11 mouse cellular contexts compared by ENCODE assay signal in the genomic region with DNA sequence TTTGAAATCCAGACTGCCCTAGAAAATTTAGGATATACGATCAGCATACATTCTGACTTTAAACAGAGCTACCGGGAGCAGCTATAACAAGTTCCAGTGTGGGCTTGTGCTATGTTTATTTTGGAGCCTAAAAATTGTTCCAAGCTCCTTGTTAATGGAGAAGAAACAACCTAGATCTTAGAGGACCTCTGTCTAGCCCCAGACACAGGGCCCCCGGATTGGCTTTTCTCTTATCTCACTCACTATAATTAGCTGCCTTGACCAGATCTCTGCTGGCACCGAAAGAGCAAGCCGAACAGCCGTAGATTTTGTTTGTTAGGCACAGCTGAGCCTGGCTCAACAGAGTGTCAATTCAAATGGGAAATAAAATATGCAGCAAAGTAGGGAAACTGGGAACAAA. TPM values are rescaled to one million over a fixed set of nuclear protein-coding genes. Genes with fewer than 3 reads are reported as not detected.
A peak's percentile ranks its signal among the peaks of the same experiment; 100 is the strongest.
DNase-seq lines count a peak whose midpoint lies in the region; ATAC-seq and TF ChIP-seq lines count a peak whose summit lies in the region.
"Had no signal": no experiment of that assay in that cellular context is flagged by ENCODE, and none has a peak within 500 bp of the region (broad histone marks: within the 10 kb centered on the region; RNA-seq: fewer than 3 reads in every experiment).

No protein-coding gene starts in this region.

- no peak overlapping the region for H3K4me2 ChIP-seq in kidney, postnatal 0 days (ENCODE audit: low read length)
- H3K4me2 ChIP-seq in heart, embryonic 15.5 days = peak overlapping the region; percentile 24
- H3K4me2 ChIP-seq: midbrain, embryonic 11.5 days had no signal

- no peaks in the 10 kb centered on the region for H3K9me3 ChIP-seq in kidney, postnatal 0 days (replicated peaks; ENCODE audit: low read length)
- no peaks in the 10 kb centered on the region for H3K9me3 ChIP-seq in heart, embryonic 15.5 days (replicated peaks)
- H3K9me3 ChIP-seq: G1E had no signal

- no peak overlapping the region for H3K9ac ChIP-seq in kidney, postnatal 0 days (ENCODE audit: low read depth, low read length)
- H3K9ac ChIP-seq in heart, embryonic 15.5 days = no peak overlapping the region

- no peak overlapping the region for H3K4me3 ChIP-seq in kidney, postnatal 0 days (replicated peaks; ENCODE audit: low read depth, low read length)
- H3K4me3 ChIP-seq in heart, embryonic 15.5 days = no peak overlapping the region; the same call in 1 of the 2 replicates

- no peak for ATAC-seq in kidney, postnatal 0 days (replicated peaks; ENCODE audit: low FRiP score, low read depth)
- no peak; the same call in 1 of the 2 replicates for ATAC-seq in heart, embryonic 15.5 days (replicated peaks; ENCODE audit: insufficient number of reproducible peaks, insufficient read depth, low FRiP score, low read depth)

- H3K36me3 ChIP-seq in kidney, postnatal 0 days (ENCODE audit: insufficient read depth, low read length) = no peaks in the 10 kb centered on the region
- no peaks in the 10 kb centered on the region for H3K36me3 ChIP-seq in heart, embryonic 15.5 days
- H3K36me3 ChIP-seq: G1E had no signal

- no peak for DNase-seq in kidney, postnatal 0 days (ENCODE audit: low spot score)
- no peak for DNase-seq in kidney, postnatal 14 days
- peak; percentile 25 to 50 for DNase-seq in right cerebral cortex, postnatal 36 days (ENCODE audit: low spot score in 2 of 2)
- DNase-seq in right cerebral cortex, postnatal 25 days = no peak
- DNase-seq in telencephalon, adult 2 months (ENCODE audit: low read depth, low spot score) = peak; percentile 78
- DNase-seq in natural killer cell, adult 2 months (ENCODE audit: low spot score in 2 of 2) = no peak
- DNase-seq: adrenal gland, postnatal 10 days; liver had no signal

- no peaks in the 10 kb centered on the region for H3K27me3 ChIP-seq in kidney, postnatal 0 days (ENCODE audit: insufficient read depth, low read length)
- H3K27me3 ChIP-seq in heart, embryonic 15.5 days = no peaks in the 10 kb centered on the region

- WGBS in kidney, postnatal 0 days = 46% methylated on average over 6 of the region's 6 CpGs
- WGBS in heart, embryonic 15.5 days = 9% methylated on average over 6 of the region's 6 CpGs

- H3K27ac ChIP-seq in kidney, postnatal 0 days = peak overlapping the region; percentile 1; the same call in 1 of the 2 replicates
- peak overlapping the region; percentile 88 for H3K27ac ChIP-seq in heart, embryonic 15.5 days

- no peak for TF ChIP-seq CTCF in kidney, postnatal 0 days (IDR thresholded peaks at IDR 0.05; ENCODE audit: low read depth)

- H3K4me1 ChIP-seq in kidney, postnatal 0 days (replicated peaks; ENCODE audit: insufficient read depth, low read length) = no peaks in the 10 kb centered on the region
- peaks cover 26% of the 10 kb centered on the region for H3K4me1 ChIP-seq in heart, embryonic 15.5 days (replicated peaks)

RNA-seq across cellular contexts. Expression of gene Herpud2, which starts 50.1 kb away (rescaled TPM):
- 33.5 and 36.7 TPM in 2 replicates for polyA plus RNA-seq in kidney, postnatal 0 days (2015; fragmentation: Nextera tagmentation; extraction: Ambion mirVana)
- 29.2 and 33.2 TPM in 2 replicates for polyA plus RNA-seq in heart, embryonic 15.5 days (2015; fragmentation: Nextera tagmentation; extraction: Ambion mirVana)

RNA-seq across cellular contexts. Expression of gene Sept7, which starts 50.6 kb away (rescaled TPM):
- polyA plus RNA-seq in kidney, postnatal 0 days (2015; fragmentation: Nextera tagmentation; extraction: Ambion mirVana) = 262 and 278 TPM in 2 replicates
- polyA plus RNA-seq in heart, embryonic 15.5 days (2015; fragmentation: Nextera tagmentation; extraction: Ambion mirVana) = 225 and 252 TPM in 2 replicates

Comparison
In these comparisons a context has a peak if more than half of its experiments do, and no peak if none do; other contexts are left out.
1. DNase-seq: peak in right cerebral cortex, postnatal 36 days (2 of 2) and telencephalon, adult 2 months (single experiment); none in kidney, postnatal 0 days (single experiment), kidney, postnatal 14 days (single experiment), right cerebral cortex, postnatal 25 days (single experiment) and natural killer cell, adult 2 months (0 of 2).